Mouse (Mus musculus): ENCODE data around the gene Akr7a5. TPM values are rescaled to one million over a fixed set of nuclear protein-coding genes. Genes with fewer than 3 reads are reported as not detected.

Gene Akr7a5
- polyA plus RNA-seq, 1 experiment from 2014 or later: 64.8 TPM

GRCm38 (mm10) chr4:139336822-139337483 lies 26.4 kb downstream of the Akr7a5 start:
- no peaks in the 10 kb centered on the region for H3K36me3 ChIP-seq
- no peaks in the 10 kb centered on the region for H3K4me1 ChIP-seq (replicated peaks)
- peaks cover 9% of the 10 kb centered on the region; the same call in 1 of the 2 replicates for H3K27me3 ChIP-seq
- ATAC-seq (ENCODE audit: low FRiP score, low read depth): no peak
- H3K4me2 ChIP-seq: peak overlapping the region; percentile 33
- H3K9me3 ChIP-seq: no peaks in the 10 kb centered on the region
- WGBS: 28% methylated on average over 24 of the region's 24 CpGs
- no peak overlapping the region for H3K27ac ChIP-seq (replicated peaks)
- H3K4me3 ChIP-seq: no peak overlapping the region
- H3K9ac ChIP-seq: no peak overlapping the region

GRCm38 (mm10) chr4:139338145-139338544 lies 27.6 kb downstream of the Akr7a5 start:
- Histone ChIP-seq H3K4me3 (no peak overlapping the region), H3K9me3 (no peaks in the 10 kb centered on the region), H3K4me1 (replicated peaks) (no peaks in the 10 kb centered on the region), H3K9ac (no peak overlapping the region), H3K27ac (replicated peaks) (no peak overlapping the region), H3K27me3 (peaks cover 9% of the 10 kb centered on the region; the same call in 1 of the 2 replicates), H3K36me3 (no peaks in the 10 kb centered on the region), H3K4me2 (no peak overlapping the region)
- WGBS: 63% methylated on average over 33 of the region's 33 CpGs
- ATAC-seq (ENCODE audit: low FRiP score, low read depth): no peak

GRCm38 (mm10) chr4:139340835-139341234 lies 30.3 kb downstream of the Akr7a5 start:
- 86% methylated on average over 4 of the region's 4 CpGs for WGBS
- ATAC-seq (ENCODE audit: low FRiP score, low read depth): no peak
- Histone ChIP-seq H3K4me3 (no peak overlapping the region), H3K9me3 (no peaks in the 10 kb centered on the region), H3K27me3 (peaks cover 9% of the 10 kb centered on the region; the same call in 1 of the 2 replicates), H3K36me3 (no peaks in the 10 kb centered on the region; the same call in 1 of the 2 replicates), H3K4me1 (replicated peaks) (no peaks in the 10 kb centered on the region), H3K27ac (replicated peaks) (no peak overlapping the region), H3K9ac (no peak overlapping the region), H3K4me2 (no peak overlapping the region)

GRCm38 (mm10) chr4:139341556-139342233 lies 31.2 kb downstream of the Akr7a5 start:
- WGBS: 77% methylated on average over 7 of the region's 7 CpGs
- ATAC-seq (ENCODE audit: low FRiP score, low read depth): no peak
- peaks cover 9% of the 10 kb centered on the region; the same call in 1 of the 2 replicates for H3K27me3 ChIP-seq

GRCm38 (mm10) chr4:139343718-139344117 lies 33.2 kb downstream of the Akr7a5 start:
- Histone ChIP-seq H3K4me2 (no peak overlapping the region), H3K4me3 (no peak overlapping the region), H3K4me1 (replicated peaks) (no peaks in the 10 kb centered on the region), H3K27me3 (no peaks in the 10 kb centered on the region), H3K9ac (no peak overlapping the region), H3K9me3 (no peaks in the 10 kb centered on the region), H3K27ac (replicated peaks) (no peak overlapping the region), H3K36me3 (peaks cover 19% of the 10 kb centered on the region)
- no peak for ATAC-seq (ENCODE audit: low FRiP score, low read depth)
- 66% methylated on average over 5 of the region's 5 CpGs for WGBS

More at GRCm38 (mm10) chr4:139341556-139342233, 31.2 kb downstream of the Akr7a5 start:
- no peak overlapping the region for H3K4me2 ChIP-seq
- no peak overlapping the region for H3K4me3 ChIP-seq
- H3K9me3 ChIP-seq: no peaks in the 10 kb centered on the region
- no peak overlapping the region for H3K9ac ChIP-seq
- H3K4me1 ChIP-seq (replicated peaks): no peaks in the 10 kb centered on the region
- H3K27ac ChIP-seq (replicated peaks): no peak overlapping the region
- H3K36me3 ChIP-seq: peaks cover 8% of the 10 kb centered on the region

GRCm38 (mm10) chr4:139345416-139346019 lies 35.0 kb downstream of the Akr7a5 start:
- Histone ChIP-seq H3K9me3 (no peaks in the 10 kb centered on the region), H3K27me3 (no peaks in the 10 kb centered on the region), H3K4me3 (no peak overlapping the region), H3K4me1 (replicated peaks) (peaks cover 2% of the 10 kb centered on the region), H3K27ac (replicated peaks) (no peak overlapping the region), H3K36me3 (peaks cover 19% of the 10 kb centered on the region), H3K4me2 (no peak overlapping the region), H3K9ac (no peak overlapping the region)
- no peak for ATAC-seq (ENCODE audit: low FRiP score, low read depth)
- 72% methylated on average over 23 of the region's 23 CpGs for WGBS

- Histone ChIP-seq H3K9ac (peak within 1 kb of the TSS; percentile 86), H3K36me3 (peaks cover 30% of the 10 kb centered on the region), H3K27me3 (no peaks in the 10 kb centered on the region), H3K4me1 (replicated peaks) (peaks cover 19% of the 10 kb centered on the region), H3K4me2 (peak within 1 kb of the TSS; percentile 94), H3K9me3 (no peaks in the 10 kb centered on the region), H3K27ac (replicated peaks) (peak within 1 kb of the TSS; percentile 97), H3K4me3 (peak within 1 kb of the TSS; percentile 72)
- ATAC-seq (ENCODE audit: low FRiP score, low read depth): peak; percentile 96
- under 1% methylated on average over 64 of the region's 64 CpGs for WGBS
Measured at GRCm38 (mm10) chr4:139351931-139352711, 41.6 kb downstream of the Akr7a5 start, which contains the start of the genes Mrto4, Emc1 and Ubr4. TSS of gene Mrto4 (minus strand) at chr4:139352576. TSS of gene Emc1 (plus strand) at chr4:139352587. TSS of gene Ubr4 (plus strand) at chr4:139352609.

- 0 out of 2 replicates have a peak, but pooled peaks have one; percentile 9 for ATAC-seq (ENCODE audit: low FRiP score, low read depth)
- Histone ChIP-seq H3K9ac (peak overlapping the region; percentile 86), H3K27ac (replicated peaks) (peak overlapping the region; percentile 97), H3K4me3 (peak overlapping the region; percentile 72), H3K36me3 (peaks cover 34% of the 10 kb centered on the region), H3K9me3 (no peaks in the 10 kb centered on the region), H3K4me1 (replicated peaks) (peaks cover 19% of the 10 kb centered on the region), H3K27me3 (no peaks in the 10 kb centered on the region), H3K4me2 (peak overlapping the region; percentile 94)
- WGBS: 1% methylated on average over 7 of the region's 7 CpGs
Measured at GRCm38 (mm10) chr4:139352832-139353231, 42.3 kb downstream of the Akr7a5 start.

- no peak overlapping the region for H3K9ac ChIP-seq
- H3K27me3 ChIP-seq: no peaks in the 10 kb centered on the region
- no peak overlapping the region for H3K27ac ChIP-seq (replicated peaks)
- no peak overlapping the region for H3K4me3 ChIP-seq
- peaks cover 6% of the 10 kb centered on the region for H3K4me1 ChIP-seq (replicated peaks)
- H3K9me3 ChIP-seq: no peaks in the 10 kb centered on the region
- WGBS: 93% methylated on average over 3 of the region's 3 CpGs
- H3K36me3 ChIP-seq: peaks cover 68% of the 10 kb centered on the region
- ATAC-seq (ENCODE audit: low FRiP score, low read depth): no peak
- no peak overlapping the region for H3K4me2 ChIP-seq
Measured at GRCm38 (mm10) chr4:139357211-139357610, 46.7 kb downstream of the Akr7a5 start.

GRCm38 (mm10) chr4:139360761-139361548 lies 50.4 kb downstream of the Akr7a5 start:
- Histone ChIP-seq H3K4me1 (replicated peaks) (no peaks in the 10 kb centered on the region), H3K4me2 (no peak overlapping the region), H3K4me3 (no peak overlapping the region), H3K27ac (replicated peaks) (no peak overlapping the region), H3K27me3 (no peaks in the 10 kb centered on the region), H3K9ac (no peak overlapping the region), H3K36me3 (peaks cover 87% of the 10 kb centered on the region), H3K9me3 (no peaks in the 10 kb centered on the region)
- no peak for ATAC-seq (ENCODE audit: low FRiP score, low read depth)
- 93% methylated on average over 11 of the region's 11 CpGs for WGBS

GRCm38 (mm10) chr4:139367336-139367735 lies 56.8 kb downstream of the Akr7a5 start:
- Histone ChIP-seq H3K27ac (replicated peaks) (no peak overlapping the region), H3K36me3 (peaks cover 89% of the 10 kb centered on the region), H3K4me3 (no peak overlapping the region), H3K27me3 (no peaks in the 10 kb centered on the region), H3K4me1 (replicated peaks) (no peaks in the 10 kb centered on the region), H3K4me2 (no peak overlapping the region), H3K9me3 (no peaks in the 10 kb centered on the region), H3K9ac (no peak overlapping the region)
- no peak for ATAC-seq (ENCODE audit: low FRiP score, low read depth)
- 97% methylated on average over 3 of the region's 3 CpGs for WGBS
